Mouse (Mus musculus) erythroblast, embryonic 14.5 days (primary cell): ENCODE data around the gene Ugt2b34. TPM values are rescaled to one million over a fixed set of nuclear protein-coding genes. Genes with fewer than 3 reads are reported as not detected.
"Not testable (repeated sequence)": the region's sequence is repeated elsewhere in the genome, so short reads cannot be mapped to it uniquely, and the experiment has no call there.

Source experiments
- H3K27me3 ChIP-seq: 2 replicates; pipeline ENCODE4 v1.6.1; 2012; ENCODE audit warnings: inconsistent platforms; ENCODE audit not compliant: control insufficient read depth
- H3K36me3 ChIP-seq: 2 replicates; pipeline ENCODE4 v1.6.1; 2012; ENCODE audit warnings: mild to moderate bottlenecking, inconsistent platforms; ENCODE audit not compliant: control insufficient read depth
- H3K4me1 ChIP-seq: 2 replicates; pipeline ENCODE4 v1.6.1; 2012; ENCODE audit warnings: inconsistent platforms; ENCODE audit not compliant: control insufficient read depth
- H3K4me3 ChIP-seq: replicated peaks from 2 replicates; pipeline ENCODE3; 2012; ENCODE audit warnings: moderate library complexity, mild to moderate bottlenecking, inconsistent platforms
- H3K9me3 ChIP-seq: 2 replicates; pipeline ENCODE4 v1.6.1; 2012; ENCODE audit warnings: low read length, inconsistent platforms, mixed read lengths; ENCODE audit not compliant: control insufficient read depth
- GATA1 ChIP-seq: IDR thresholded peaks from 2 replicates; pipeline ENCODE4 v1.6.1; 2012; ENCODE audit warnings: low read length, inconsistent platforms, mixed read lengths
- TAL1 ChIP-seq: IDR thresholded peaks from 3 replicates; pipeline ENCODE4 v1.6.1; 2012; ENCODE audit warnings: low read length, inconsistent platforms, mixed read lengths
- polyA plus RNA-seq: library from polyadenylated mRNA; stranded (reverse); fragments of >175 nt; gene quantifications from 2 replicates; pipeline ENCODE4 v1.2.3, GENCODE M21; 2012

Gene Ugt2b34
- polyA plus RNA-seq, 1 experiment, result not detected

DNA sequence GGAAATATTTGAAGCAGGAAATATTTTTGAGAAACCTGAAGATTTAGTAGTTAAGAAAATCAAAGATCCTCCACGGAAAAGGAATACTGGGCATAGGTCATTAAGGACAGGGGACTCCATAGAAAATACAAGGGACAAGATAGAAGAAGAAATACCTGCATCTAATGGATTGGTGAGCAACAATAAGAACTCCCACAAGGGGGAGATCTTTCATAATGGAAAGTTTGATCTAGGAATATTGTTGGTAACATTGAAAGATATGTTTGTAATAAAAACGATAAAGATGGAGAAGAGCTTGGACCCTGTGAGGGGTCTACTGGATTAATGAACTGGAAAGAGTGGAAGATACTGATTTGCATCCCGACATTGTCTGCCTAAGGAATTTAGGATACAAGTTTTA is 20.1 kb downstream of the Ugt2b34 start:
- Histone ChIP-seq H3K27me3 (no peaks in the 10 kb centered on the region), H3K9me3 (peaks cover 6% of the 10 kb centered on the region; the same call in 1 of the 2 replicates), H3K4me1 (no peaks in the 10 kb centered on the region), H3K4me3 (no peak overlapping the region), H3K36me3 (no peaks in the 10 kb centered on the region; the same call in 1 of the 2 replicates)
- TF ChIP-seq GATA1 (no peak), TAL1 (no peak)

DNA sequence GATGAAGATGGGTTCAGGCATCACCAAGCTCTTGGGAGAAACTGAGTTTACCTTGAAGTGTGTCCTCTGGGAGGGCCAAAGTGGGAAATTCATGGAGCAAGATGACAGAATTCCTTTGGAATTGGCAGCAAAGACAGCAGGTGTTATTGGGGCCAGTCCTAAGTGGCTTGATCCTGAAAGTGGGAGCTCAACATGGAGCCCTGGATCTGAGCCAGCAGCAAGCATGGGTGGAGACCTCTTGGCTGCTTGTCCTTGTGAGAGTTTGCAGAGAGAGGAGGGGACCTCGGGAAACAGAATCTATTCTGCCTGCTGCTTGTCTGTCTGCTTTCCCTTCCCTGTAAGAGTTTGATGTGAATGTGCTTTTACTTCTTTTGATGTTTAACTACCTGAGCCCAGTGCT is 34.9 kb downstream of the Ugt2b34 start:
- no peaks in the 10 kb centered on the region for H3K27me3 ChIP-seq
- no peak overlapping the region for H3K4me3 ChIP-seq
- H3K9me3 ChIP-seq, result peaks cover 5% of the 10 kb centered on the region
- H3K4me1 ChIP-seq, result no peaks in the 10 kb centered on the region
- H3K36me3 ChIP-seq, result no peaks in the 10 kb centered on the region
- no peak for TF ChIP-seq GATA1
- TF ChIP-seq TAL1, result no peak

DNA sequence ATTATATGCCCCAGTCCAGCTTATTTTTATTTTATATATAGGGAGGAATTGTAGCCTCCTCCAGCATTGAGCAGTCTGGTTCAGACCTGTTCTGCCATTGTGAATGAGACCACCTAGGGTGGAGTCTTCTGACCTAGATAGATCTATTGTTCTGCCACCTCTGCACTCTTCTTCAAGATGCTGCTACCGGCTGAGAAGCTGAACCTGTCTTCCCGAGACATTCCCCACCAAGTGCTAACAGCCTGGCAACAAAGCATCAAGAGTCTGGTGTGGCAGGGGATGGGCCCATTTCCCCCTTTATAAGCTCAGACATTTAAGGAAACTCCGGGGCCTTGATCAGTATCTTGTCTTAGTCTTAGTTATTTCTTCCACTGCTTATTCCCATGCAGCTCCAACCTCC is 48.4 kb downstream of the Ugt2b34 start:
- H3K9me3 ChIP-seq, result no peaks in the 10 kb centered on the region
- H3K4me3 ChIP-seq, result no peak overlapping the region
- H3K27me3 ChIP-seq, result no peaks in the 10 kb centered on the region
- no peaks in the 10 kb centered on the region for H3K4me1 ChIP-seq
- TF ChIP-seq TAL1 (no peak), GATA1 (no peak)
- H3K36me3 ChIP-seq, result no peaks in the 10 kb centered on the region

DNA sequence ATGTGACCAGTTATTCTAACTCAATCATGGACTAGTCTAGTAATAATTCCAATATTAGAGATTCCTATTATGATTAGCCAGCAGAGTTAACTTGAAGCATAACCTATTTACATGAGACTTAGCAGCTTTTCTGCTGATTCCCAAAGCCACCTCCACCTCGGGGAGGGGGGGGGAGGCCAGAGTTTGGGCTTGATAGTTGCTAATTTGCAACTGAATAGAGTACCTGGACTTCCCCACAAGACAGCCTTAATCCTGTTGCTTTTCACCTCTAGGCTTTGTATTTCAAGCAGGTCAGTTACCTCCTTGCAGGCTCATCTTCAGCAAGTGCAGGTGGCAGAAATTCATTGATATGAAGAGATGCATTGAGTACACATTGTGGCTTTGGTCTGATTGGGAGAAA is 49.1 kb downstream of the Ugt2b34 start:
- no peak for TF ChIP-seq GATA1
- TF ChIP-seq TAL1, result no peak
- Histone ChIP-seq H3K4me3 (no peak overlapping the region), H3K36me3 (no peaks in the 10 kb centered on the region), H3K27me3 (no peaks in the 10 kb centered on the region), H3K4me1 (no peaks in the 10 kb centered on the region), H3K9me3 (no peaks in the 10 kb centered on the region)

DNA sequence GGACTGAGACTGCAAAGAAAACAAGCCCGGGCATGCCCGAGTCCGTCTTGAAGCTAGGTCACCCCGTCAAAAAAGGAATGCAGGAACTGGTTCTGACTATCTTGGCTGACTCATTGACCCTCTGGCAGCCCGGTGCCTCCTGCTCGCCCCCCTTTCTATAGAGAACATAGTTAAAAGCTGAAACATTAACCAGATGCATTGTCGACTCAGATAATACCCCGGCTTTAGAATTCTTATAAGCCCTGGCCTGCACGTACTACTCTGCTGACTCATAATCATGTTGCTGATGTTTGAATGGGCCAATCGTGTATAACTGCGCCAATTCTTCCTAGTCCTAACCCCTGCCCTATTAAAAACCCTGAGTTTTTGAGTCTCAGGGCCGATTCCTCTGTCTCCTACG is 50.2 kb downstream of the Ugt2b34 start:
- H3K27me3 ChIP-seq, H3K36me3 ChIP-seq, H3K4me1 ChIP-seq, H3K4me3 ChIP-seq, H3K9me3 ChIP-seq: not testable (repeated sequence)

DNA sequence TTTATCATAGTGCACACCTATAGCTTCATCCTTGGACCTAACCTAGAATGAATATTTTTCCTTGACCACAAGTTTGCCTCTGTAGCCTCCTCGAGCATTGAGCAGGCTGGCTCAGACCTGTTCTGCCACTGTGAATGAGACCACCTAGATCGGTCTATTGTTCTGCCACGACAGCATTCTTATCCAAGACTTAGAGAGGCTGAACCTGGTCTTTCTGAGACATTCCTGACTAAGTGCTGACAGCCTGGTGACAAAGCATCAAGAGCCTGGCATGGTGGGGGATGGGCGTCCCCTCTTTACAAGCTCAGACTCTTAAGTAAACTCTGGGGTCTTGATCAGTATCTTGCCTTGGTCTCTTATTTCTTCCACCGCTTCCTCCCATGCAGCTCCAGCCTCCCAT is 55.1 kb downstream of the Ugt2b34 start:
- H3K9me3 ChIP-seq, result no peaks in the 10 kb centered on the region
- TF ChIP-seq GATA1, result no peak
- TF ChIP-seq TAL1, result no peak
- no peaks in the 10 kb centered on the region for H3K27me3 ChIP-seq
- H3K4me1 ChIP-seq, result no peaks in the 10 kb centered on the region
- no peak overlapping the region for H3K4me3 ChIP-seq
- H3K36me3 ChIP-seq, result no peaks in the 10 kb centered on the region

DNA sequence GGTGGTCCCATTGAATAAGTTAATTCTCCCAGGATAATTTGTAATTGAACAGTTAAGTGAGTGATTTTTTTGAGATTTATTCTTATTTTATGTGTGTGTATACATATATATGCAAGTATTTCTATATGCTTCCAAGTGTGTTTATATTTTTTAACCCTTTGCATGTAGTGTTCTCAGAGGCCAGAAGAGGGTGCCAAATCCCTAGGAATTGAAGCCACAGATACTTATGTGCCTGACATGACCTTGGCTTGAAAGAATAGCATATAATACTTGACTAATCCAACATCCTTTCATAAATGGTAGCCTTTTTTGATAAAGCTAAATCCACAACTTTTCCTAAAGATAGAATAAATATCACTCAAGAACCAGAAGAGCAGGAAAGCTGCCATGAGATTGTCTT is 56.6 kb downstream of the Ugt2b34 start:
- TF ChIP-seq GATA1 (no peak), TAL1 (no peak)
- no peak overlapping the region for H3K4me3 ChIP-seq
- no peaks in the 10 kb centered on the region for H3K9me3 ChIP-seq
- no peaks in the 10 kb centered on the region for H3K36me3 ChIP-seq
- no peaks in the 10 kb centered on the region for H3K27me3 ChIP-seq
- no peaks in the 10 kb centered on the region for H3K4me1 ChIP-seq

DNA sequence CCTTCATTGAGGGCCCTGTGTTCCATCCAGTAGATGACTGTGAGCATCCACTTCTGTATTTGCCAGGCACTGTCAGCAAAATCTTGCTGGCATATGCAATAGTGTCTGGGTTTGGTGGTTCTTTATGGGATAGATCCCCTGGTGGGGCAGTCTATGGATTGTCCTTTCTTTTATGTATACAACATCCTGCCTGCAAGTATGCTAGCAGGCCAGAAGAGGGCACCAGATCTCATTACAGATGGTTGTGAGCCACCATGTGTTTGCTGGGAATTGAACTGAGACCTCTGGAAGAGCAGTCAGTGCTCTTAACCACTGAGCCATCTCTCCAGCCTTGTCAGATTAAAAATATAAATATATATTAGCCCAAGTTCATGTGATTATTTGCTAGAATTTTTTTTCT is 65.5 kb downstream of the Ugt2b34 start:
- H3K27me3 ChIP-seq, result not testable (repeated sequence)

DNA sequence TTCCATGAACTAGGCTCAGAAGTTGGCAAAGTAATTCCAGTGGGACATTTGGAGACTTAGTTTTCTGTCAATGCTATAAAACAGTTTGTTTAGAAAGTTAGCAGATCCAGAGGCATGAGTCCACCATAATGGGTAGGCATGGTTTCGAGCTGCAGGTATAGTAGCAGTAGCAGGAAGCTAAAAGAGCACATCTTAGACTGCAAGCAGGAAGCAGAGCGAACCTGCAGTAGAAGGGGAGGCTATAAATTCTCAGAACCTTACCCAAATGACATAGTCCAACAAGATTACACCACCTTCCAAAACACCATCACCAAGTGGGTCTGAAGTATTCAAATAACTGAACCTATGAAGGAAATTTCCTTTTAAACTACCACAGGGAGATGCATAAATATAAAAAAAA is 66.5 kb downstream of the Ugt2b34 start:
- H3K36me3 ChIP-seq, result peaks cover 22% of the 10 kb centered on the region
- no peak for TF ChIP-seq TAL1
- no peak for TF ChIP-seq GATA1

More for the DNA sequence above, 65.5 kb downstream of the Ugt2b34 start:
- H3K4me1 ChIP-seq, H3K4me3 ChIP-seq, H3K9me3 ChIP-seq: not testable (repeated sequence)
- H3K36me3 ChIP-seq, result peaks cover 11% of the 10 kb centered on the region

More for the DNA sequence above, 66.5 kb downstream of the Ugt2b34 start:
- no peaks in the 10 kb centered on the region for H3K27me3 ChIP-seq
- no peaks in the 10 kb centered on the region for H3K4me1 ChIP-seq
- H3K4me3 ChIP-seq, result no peak overlapping the region
- peaks cover 4% of the 10 kb centered on the region for H3K9me3 ChIP-seq

Other genes starting within 250 kb of the Ugt2b34 start
- not detected in 2 replicates for gene Tmprss11b, start 230.6 kb downstream of the Ugt2b34 start, polyA plus RNA-seq
- not detected in 2 replicates for gene Tmprss11e, start 161.1 kb downstream of the Ugt2b34 start, polyA plus RNA-seq
- 1.8 and 2.2 TPM in 2 replicates for gene Ythdc1, start 102.7 kb downstream of the Ugt2b34 start, polyA plus RNA-seq
- not detected in 2 replicates for gene Ugt2b1, start 19.6 kb upstream of the Ugt2b34 start, polyA plus RNA-seq
- gene Ugt2b35, start 93.9 kb upstream of the Ugt2b34 start, polyA plus RNA-seq, result 0.01 TPM in 1 of 2 replicates, not detected in the other
- not detected in 2 replicates for gene Ugt2b36, start 185.6 kb upstream of the Ugt2b34 start, polyA plus RNA-seq
- not detected in 2 replicates for gene Ugt2b5, start 233.4 kb upstream of the Ugt2b34 start, polyA plus RNA-seq